ENCODE assay signal across 15 mouse cellular contexts in genomic region chr17:91079096-91079495, GRCm38 (mm10).
"Had no signal": no experiment of that assay in that cellular context is flagged by ENCODE, and none has a peak within 500 bp of the region (broad histone marks: within the 10 kb centered on the region; RNA-seq: fewer than 3 reads in every experiment).

No protein-coding gene starts in this region.

- H3K4me2 ChIP-seq: limb, embryonic 13.5 days; midbrain, embryonic 11.5 days; midbrain, embryonic 15.5 days; neural tube, embryonic 13.5 days had no signal

- H3K36me3 ChIP-seq: limb, embryonic 13.5 days; midbrain, embryonic 15.5 days; neural tube, embryonic 13.5 days had no signal

- H3K9ac ChIP-seq: limb, embryonic 13.5 days; liver, embryonic 14.5 days; midbrain, embryonic 15.5 days; neural tube, embryonic 13.5 days had no signal

- H3K4me1 ChIP-seq: limb, embryonic 13.5 days had no signal

- DNase-seq: kidney, adult 18-20 months; kidney, postnatal 4 days; left cerebral cortex, postnatal 4 days; lung, adult 18-20 months; lung, postnatal 4 days; right cerebral cortex, adult 18-20 months; thymus, postnatal 4 days had no signal

- H3K9me3 ChIP-seq: limb, embryonic 13.5 days; midbrain, embryonic 15.5 days; neural tube, embryonic 13.5 days had no signal

- H3K4me3 ChIP-seq: layer of hippocampus, adult 2 months; limb, embryonic 13.5 days; midbrain, embryonic 15.5 days; neural tube, embryonic 13.5 days had no signal

- ATAC-seq: midbrain, embryonic 15.5 days had no signal

- H3K27ac ChIP-seq: kidney, postnatal 0 days; layer of hippocampus, adult 2 months; limb, embryonic 13.5 days; liver, embryonic 14.5 days; midbrain, embryonic 15.5 days; neural tube, embryonic 13.5 days; stomach, postnatal 0 days had no signal

- H3K27me3 ChIP-seq: limb, embryonic 13.5 days; midbrain, embryonic 15.5 days; neural tube, embryonic 13.5 days had no signal
